Mouse (Mus musculus): ENCODE measurements at regions not wholly inside any gene's neighbourhood (a gene's known extent, or its start where the extent isn't known, plus 50 kb on each side); places are given as distances from the start of the nearest gene placed in this dataset.

GRCm38 (mm10) chr5:39417121-39417844, 338.0 kb downstream of the Hs3st1 start:
- Histone ChIP-seq H3K27ac (ENCODE audit: insufficient read depth, low read depth, low read length, poor library complexity, severe bottlenecking) (no peak overlapping the region), H3K9ac (ENCODE audit: insufficient read depth, low read depth, low read length, poor library complexity, severe bottlenecking) (no peak overlapping the region), H3K36me3 (ENCODE audit: control insufficient read depth, insufficient read depth, low read length, poor library complexity, severe bottlenecking) (no peaks in the 10 kb centered on the region), H3K4me1 (ENCODE audit: control insufficient read depth in 2 of 2, insufficient read depth in 2 of 2, low read length in 2 of 2, poor library complexity in 1 of 2) (no peaks in the 10 kb centered on the region), H3K4me3 (ENCODE audit: insufficient read depth in 1 of 2, low read depth in 1 of 2, low read length in 2 of 2, poor library complexity in 1 of 2, severe bottlenecking in 1 of 2) (no peak overlapping the region), H3K9me3 (ENCODE audit: control insufficient read depth, insufficient read depth, low read depth, low read length) (no peaks in the 10 kb centered on the region)
- TF ChIP-seq HCFC1 (IDR thresholded peaks at IDR 0.05; ENCODE audit: borderline replicate concordance, insufficient read depth, low read length) (no peak), ZNF384 (IDR thresholded peaks at IDR 0.05; ENCODE audit: low read depth, low read length) (no peak), ZC3H11A (IDR thresholded peaks at IDR 0.05; ENCODE audit: borderline replicate concordance, low read depth, low read length) (no peak), MAFK (IDR thresholded peaks at IDR 0.05; ENCODE audit: insufficient read depth, low read depth, low read length) (no peak)
- in situ Hi-C loops (cut with MboI; ENCODE audit: low sequenced_read_pairs in 2 of 2, unreplicated experiment in 2 of 2) = no loop called here
- DNase-seq (ENCODE audit: low read depth, low spot score) = no peak

- H3K9me3 ChIP-seq (ENCODE audit: control insufficient read depth, insufficient read depth, low read depth, low read length) = no peaks in the 10 kb centered on the region
Observed at GRCm38 (mm10) chr5:39416597-39417023, 338.7 kb downstream of the Hs3st1 start.

GRCm38 (mm10) chr5:39412756-39413155, 342.5 kb downstream of the Hs3st1 start:
- Histone ChIP-seq H3K4me1 (ENCODE audit: control insufficient read depth in 2 of 2, insufficient read depth in 2 of 2, low read length in 2 of 2, poor library complexity in 1 of 2) (no peaks in the 10 kb centered on the region), H3K9me3 (ENCODE audit: control insufficient read depth, insufficient read depth, low read depth, low read length) (no peaks in the 10 kb centered on the region), H3K9ac (ENCODE audit: insufficient read depth, low read depth, low read length, poor library complexity, severe bottlenecking) (no peak overlapping the region), H3K36me3 (ENCODE audit: control insufficient read depth, insufficient read depth, low read length, poor library complexity, severe bottlenecking) (no peaks in the 10 kb centered on the region), H3K4me3 (ENCODE audit: insufficient read depth in 1 of 2, low read depth in 1 of 2, low read length in 2 of 2, poor library complexity in 1 of 2, severe bottlenecking in 1 of 2) (no peak overlapping the region), H3K27ac (ENCODE audit: insufficient read depth, low read depth, low read length, poor library complexity, severe bottlenecking) (no peak overlapping the region)
- DNase-seq (ENCODE audit: low read depth, low spot score) = no peak
- TF ChIP-seq CHD2 (IDR thresholded peaks at IDR 0.05; ENCODE audit: low read depth, low read length) (no peak), MAFK (IDR thresholded peaks at IDR 0.05; ENCODE audit: insufficient read depth, low read depth, low read length) (no peak), ZNF384 (IDR thresholded peaks at IDR 0.05; ENCODE audit: low read depth, low read length) (no peak), ZC3H11A (IDR thresholded peaks at IDR 0.05; ENCODE audit: borderline replicate concordance, low read depth, low read length) (no peak), HCFC1 (IDR thresholded peaks at IDR 0.05; ENCODE audit: borderline replicate concordance, insufficient read depth, low read length) (no peak)
- in situ Hi-C loops (cut with MboI; ENCODE audit: low sequenced_read_pairs in 2 of 2, unreplicated experiment in 2 of 2) = no loop called here

More at GRCm38 (mm10) chr5:39416597-39417023, 338.7 kb downstream of the Hs3st1 start:
- H3K4me3 ChIP-seq (ENCODE audit: insufficient read depth in 1 of 2, low read depth in 1 of 2, low read length in 2 of 2, poor library complexity in 1 of 2, severe bottlenecking in 1 of 2) = no peak overlapping the region
- no peaks in the 10 kb centered on the region for H3K36me3 ChIP-seq (ENCODE audit: control insufficient read depth, insufficient read depth, low read length, poor library complexity, severe bottlenecking)
- H3K4me1 ChIP-seq (ENCODE audit: control insufficient read depth in 2 of 2, insufficient read depth in 2 of 2, low read length in 2 of 2, poor library complexity in 1 of 2) = no peaks in the 10 kb centered on the region
- no peak for DNase-seq (ENCODE audit: low read depth, low spot score)
- H3K9ac ChIP-seq (ENCODE audit: insufficient read depth, low read depth, low read length, poor library complexity, severe bottlenecking) = no peak overlapping the region
- in situ Hi-C loops (cut with MboI; ENCODE audit: low sequenced_read_pairs in 2 of 2, unreplicated experiment in 2 of 2) = no loop called here
- no peak overlapping the region for H3K27ac ChIP-seq (ENCODE audit: insufficient read depth, low read depth, low read length, poor library complexity, severe bottlenecking)
- TF ChIP-seq ZNF384 (IDR thresholded peaks at IDR 0.05; ENCODE audit: low read depth, low read length) (no peak), CHD2 (IDR thresholded peaks at IDR 0.05; ENCODE audit: low read depth, low read length) (no peak), HCFC1 (IDR thresholded peaks at IDR 0.05; ENCODE audit: borderline replicate concordance, insufficient read depth, low read length) (no peak), ZC3H11A (IDR thresholded peaks at IDR 0.05; ENCODE audit: borderline replicate concordance, low read depth, low read length) (no peak), MAFK (IDR thresholded peaks at IDR 0.05; ENCODE audit: insufficient read depth, low read depth, low read length) (no peak)

GRCm38 (mm10) chr5:39390391-39390987, 364.8 kb downstream of the Hs3st1 start:
- in situ Hi-C loops (cut with MboI; ENCODE audit: low sequenced_read_pairs in 2 of 2, unreplicated experiment in 2 of 2) = no loop called here
- no peak for DNase-seq (ENCODE audit: low read depth, low spot score)

More at GRCm38 (mm10) chr5:39390391-39390987, 364.8 kb downstream of the Hs3st1 start:
- Histone ChIP-seq H3K4me3 (ENCODE audit: insufficient read depth in 1 of 2, low read depth in 1 of 2, low read length in 2 of 2, poor library complexity in 1 of 2, severe bottlenecking in 1 of 2) (no peak overlapping the region), H3K4me1 (ENCODE audit: control insufficient read depth in 2 of 2, insufficient read depth in 2 of 2, low read length in 2 of 2, poor library complexity in 1 of 2) (no peaks in the 10 kb centered on the region), H3K9ac (ENCODE audit: insufficient read depth, low read depth, low read length, poor library complexity, severe bottlenecking) (no peak overlapping the region), H3K27ac (ENCODE audit: insufficient read depth, low read depth, low read length, poor library complexity, severe bottlenecking) (no peak overlapping the region), H3K36me3 (ENCODE audit: control insufficient read depth, insufficient read depth, low read length, poor library complexity, severe bottlenecking) (no peaks in the 10 kb centered on the region), H3K9me3 (ENCODE audit: control insufficient read depth, insufficient read depth, low read depth, low read length) (no peaks in the 10 kb centered on the region)
- TF ChIP-seq MAFK (IDR thresholded peaks at IDR 0.05; ENCODE audit: insufficient read depth, low read depth, low read length) (no peak), ZC3H11A (IDR thresholded peaks at IDR 0.05; ENCODE audit: borderline replicate concordance, low read depth, low read length) (no peak), ZNF384 (IDR thresholded peaks at IDR 0.05; ENCODE audit: low read depth, low read length) (no peak), CHD2 (IDR thresholded peaks at IDR 0.05; ENCODE audit: low read depth, low read length) (no peak), HCFC1 (IDR thresholded peaks at IDR 0.05; ENCODE audit: borderline replicate concordance, insufficient read depth, low read length) (no peak)

Data from ES-E14 (cell line).